Mouse (Mus musculus) gastrocnemius, adult 18-20 months (tissue): ENCODE results near the gene Mrpl27. TPM values are rescaled to one million over a fixed set of nuclear protein-coding genes. Genes with fewer than 3 reads are reported as not detected.

ENCODE experiments used
- total RNA-seq, 2 experiments: library from RNA; stranded (reverse); gene quantifications; 2 replicates each; pipeline ENCODE4 v1.2.3; 2021

The Mrpl27 gene
- total RNA-seq, 2 experiments from 2014 or later, result 43.0 to 49.5 TPM

Other genes starting within 250 kb of the Mrpl27 start
- 1 to 10 TPM in 1 of 2 experiments, under 1 TPM in 1; 0.94 to 1.3 TPM for gene Cacna1g, start 179.6 kb upstream of the Mrpl27 start, total RNA-seq
- gene Spata20, start 167.6 kb upstream of the Mrpl27 start, total RNA-seq, result not detected
- gene Epn3, start 153.8 kb upstream of the Mrpl27 start, total RNA-seq, result not detected
- not detected for gene Mycbpap, start 132.0 kb upstream of the Mrpl27 start, total RNA-seq
- gene Rsad1, start 104.5 kb upstream of the Mrpl27 start, total RNA-seq, result 1 to 10 TPM; 2.7 to 3.4 TPM
- 10 to 100 TPM; 12.6 to 25.2 TPM for gene Chad, start 88.7 kb upstream of the Mrpl27 start, total RNA-seq
- gene Acsf2, start 51.9 kb upstream of the Mrpl27 start, total RNA-seq, result 1 to 10 TPM; 1.6 to 2.1 TPM
- gene Lrrc59, start 24.0 kb upstream of the Mrpl27 start, total RNA-seq, result 10 to 100 TPM; 34.8 to 35.3 TPM
- gene Eme1, start 197 bp downstream of the Mrpl27 start, total RNA-seq, result not detected
- 1 to 10 TPM; 2.9 TPM for gene Xylt2, start 23.7 kb downstream of the Mrpl27 start, total RNA-seq
- not detected for gene Gm11541, start 50.7 kb downstream of the Mrpl27 start, total RNA-seq
- gene Cdc34b, start 88.0 kb downstream of the Mrpl27 start, total RNA-seq, result 1 to 10 TPM; 1.1 to 1.3 TPM
- gene Tmem92, start 128.9 kb downstream of the Mrpl27 start, total RNA-seq, result not detected